Mouse (Mus musculus): ENCODE results near the gene Pdlim4.

The Pdlim4 gene

DNA sequence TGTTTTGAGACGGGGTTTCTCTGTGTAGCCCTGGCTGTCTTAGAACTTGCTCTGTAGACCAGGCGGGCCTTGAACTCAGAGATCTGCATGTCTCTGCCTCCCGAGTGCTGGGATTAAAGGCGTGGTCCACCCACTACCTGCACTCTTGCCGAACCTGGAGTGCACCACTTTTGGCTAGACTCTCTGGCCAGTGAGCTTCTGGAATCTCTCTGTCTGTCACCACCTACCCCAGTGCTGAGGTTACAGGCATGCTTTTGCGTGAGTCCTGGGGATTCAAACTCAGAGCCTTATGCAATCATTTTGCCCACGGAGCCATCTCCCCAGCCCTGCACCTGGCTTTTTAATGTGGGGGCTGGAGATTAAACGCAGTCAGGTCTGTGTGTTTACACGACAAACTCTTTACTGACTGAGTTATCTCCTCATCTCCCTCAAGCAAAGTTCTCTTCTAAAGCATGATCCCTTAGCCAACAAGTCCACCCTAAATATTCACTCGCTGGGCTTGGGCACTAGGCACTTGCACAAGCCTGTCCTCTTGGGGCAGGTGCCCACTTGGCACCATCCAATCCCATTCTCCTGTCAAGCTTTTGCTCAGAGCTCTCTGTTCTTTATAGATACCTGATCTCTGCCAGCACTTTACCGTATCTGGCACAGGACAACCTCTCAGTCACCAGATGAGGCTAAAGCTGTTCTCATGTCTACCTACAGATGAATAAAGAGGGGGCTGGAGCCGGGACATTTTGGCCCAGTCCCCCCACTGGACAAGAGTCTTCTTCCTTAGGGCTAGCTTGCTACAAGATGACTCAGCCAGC, 3.5 kb downstream of the Pdlim4 start:
- in situ Hi-C loops (cut with MboI; ENCODE audit: unreplicated experiment in 2 of 2): no loop called here

DNA sequence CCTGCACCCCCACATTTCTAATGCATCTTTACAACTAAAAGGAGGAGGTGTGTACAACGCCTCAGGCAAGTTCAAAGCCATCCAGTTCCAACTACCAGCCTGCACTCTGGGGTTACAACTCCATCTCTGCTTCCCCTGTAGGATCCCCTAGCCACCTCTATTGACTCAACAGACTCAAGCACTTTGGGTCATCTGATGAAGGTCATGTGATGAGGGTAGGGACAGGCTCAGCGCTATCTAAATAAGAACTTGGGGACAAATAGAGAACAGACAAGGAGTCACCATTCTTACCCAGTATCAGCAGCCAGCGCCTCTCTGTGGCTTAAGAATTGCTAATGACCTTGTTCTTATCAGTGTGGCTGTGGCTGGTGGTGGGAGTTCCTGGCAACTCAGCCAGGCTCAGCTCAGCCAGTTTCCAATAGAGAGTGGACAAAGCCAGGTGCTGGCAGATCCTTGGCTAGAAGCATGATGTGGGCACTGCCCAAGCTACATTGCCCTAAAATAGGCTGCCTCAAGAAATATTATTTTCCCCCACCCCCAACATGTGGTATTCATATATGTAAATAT, 4.3 kb downstream of the Pdlim4 start:
- in situ Hi-C loops (cut with MboI; ENCODE audit: unreplicated experiment in 2 of 2): no loop called here

DNA sequence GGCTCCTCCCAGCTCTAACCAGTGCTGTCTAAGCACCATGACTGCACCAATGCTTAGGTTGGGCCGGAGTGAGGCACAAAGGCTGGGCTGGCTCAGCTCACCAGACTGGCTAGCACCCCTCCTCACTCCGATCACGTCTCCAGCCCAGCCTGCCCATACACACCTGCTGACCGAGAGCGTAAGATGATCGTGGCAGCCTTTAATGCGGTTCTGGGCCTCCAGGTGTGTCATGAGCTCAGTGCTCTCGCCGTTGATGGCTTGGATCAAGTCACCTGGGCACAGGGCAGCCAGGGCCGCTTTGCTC, 5.4 kb downstream of the Pdlim4 start:
- in situ Hi-C loops (cut with MboI; ENCODE audit: unreplicated experiment in 2 of 2): no loop called here

DNA sequence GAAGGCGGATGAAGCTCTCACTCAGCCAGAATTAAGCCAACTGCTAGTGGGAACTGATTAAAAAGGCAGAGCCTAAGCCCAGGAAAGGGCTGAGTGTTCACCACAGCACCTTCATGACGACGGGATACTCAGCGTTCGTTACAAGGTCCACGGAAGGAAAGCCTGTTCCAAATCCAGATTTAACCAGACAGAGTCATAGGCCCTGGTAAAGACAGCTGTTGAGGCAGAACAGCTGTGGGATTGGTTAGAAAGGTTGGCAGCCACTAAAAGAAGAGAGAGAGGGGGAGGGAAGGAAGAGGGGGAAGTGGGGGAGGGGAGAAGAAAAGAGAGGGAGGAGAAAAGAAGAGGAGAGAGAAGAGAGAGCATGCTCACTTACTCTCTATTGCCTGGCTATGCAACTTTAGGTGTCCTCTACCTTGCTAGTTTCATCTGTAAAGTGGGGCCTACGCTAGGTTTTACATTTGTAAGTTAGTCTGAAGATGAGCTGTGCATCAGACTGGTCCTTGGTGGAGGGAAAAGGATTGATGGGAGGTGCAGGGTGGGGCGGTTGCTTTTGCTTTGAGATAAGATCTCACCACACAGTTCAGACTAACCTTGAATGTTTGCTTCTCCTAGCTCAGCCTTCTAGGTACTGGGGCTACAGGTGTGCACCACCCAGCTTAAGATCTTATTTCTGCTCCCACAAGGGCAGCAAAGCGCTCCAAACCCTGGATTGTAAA, 5.9 kb downstream of the Pdlim4 start:
- in situ Hi-C loops (cut with MboI; ENCODE audit: unreplicated experiment in 2 of 2): no loop called here

DNA sequence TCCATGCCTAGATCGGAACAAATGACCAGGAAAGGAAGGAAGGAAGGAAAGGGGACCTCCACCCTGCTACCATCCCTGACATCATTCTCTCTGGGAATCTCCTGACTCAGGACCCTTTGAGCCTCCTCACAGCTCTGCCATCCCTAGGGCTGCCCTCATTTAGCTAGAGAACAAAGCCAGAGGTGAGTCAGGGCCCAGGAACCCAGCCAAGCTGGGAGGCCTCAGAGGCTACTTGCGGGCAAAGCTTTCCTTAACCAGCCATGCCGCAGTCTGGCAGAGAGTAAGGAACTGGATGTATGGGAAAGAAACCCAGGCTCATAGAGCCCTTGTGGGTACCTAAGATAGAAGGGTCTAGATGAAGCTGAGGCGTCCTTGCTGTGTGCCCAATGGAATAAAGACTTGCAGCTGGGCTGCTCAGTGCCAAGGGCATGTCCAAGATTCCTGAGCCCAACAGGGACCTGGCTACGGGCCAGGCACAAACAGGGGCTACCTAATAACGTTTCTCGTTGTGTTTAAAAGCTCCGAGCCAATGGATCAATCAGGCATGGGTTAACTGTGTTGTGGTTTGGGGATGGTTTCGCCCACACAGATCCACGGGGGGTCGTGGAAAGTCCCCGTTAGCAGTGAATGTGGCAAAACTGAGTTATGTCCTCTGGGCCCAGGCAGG, 6.6 kb downstream of the Pdlim4 start:
- in situ Hi-C loops (cut with MboI; ENCODE audit: unreplicated experiment in 2 of 2): no loop called here

DNA sequence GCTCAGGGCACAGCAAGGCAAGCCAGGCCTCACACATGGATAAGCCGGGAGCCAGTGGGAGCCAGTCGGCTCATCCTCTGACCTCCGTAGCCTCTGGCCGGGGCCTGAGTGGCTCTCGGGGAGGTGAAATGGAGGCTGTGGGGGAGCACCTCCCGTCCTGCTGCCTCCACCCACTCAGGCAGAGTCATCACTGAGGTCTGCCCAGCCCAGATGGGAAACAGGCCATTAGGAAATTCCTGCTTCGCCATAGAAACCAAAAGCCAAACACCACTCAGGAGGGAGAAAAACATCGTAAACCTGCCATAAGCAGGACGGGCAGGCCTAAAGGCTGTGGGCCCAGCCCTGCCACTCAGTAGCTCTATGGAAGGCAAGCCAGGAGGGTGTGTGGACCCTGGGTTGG, 8.5 kb downstream of the Pdlim4 start:
- in situ Hi-C loops (cut with MboI; ENCODE audit: unreplicated experiment in 2 of 2): no loop called here

DNA sequence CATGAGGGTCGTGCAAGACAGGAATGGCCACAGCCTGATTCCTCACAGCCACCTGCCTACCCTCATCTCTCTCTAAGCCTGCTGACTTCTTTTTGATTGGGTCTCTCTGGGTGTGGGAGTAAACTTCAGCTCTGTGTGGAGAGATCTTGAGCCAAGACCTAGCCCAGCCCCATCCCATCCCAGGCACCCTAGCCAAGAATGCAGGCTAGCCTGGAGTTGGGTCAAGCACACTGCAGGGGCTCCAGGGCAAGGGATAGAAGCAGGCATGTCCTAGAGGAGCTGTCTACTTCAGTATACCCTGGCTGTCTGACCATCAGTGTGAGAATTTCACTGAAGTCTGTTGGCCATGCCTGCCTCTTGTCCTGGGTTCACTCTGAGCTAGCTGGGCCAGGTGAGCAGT, 9.3 kb downstream of the Pdlim4 start:
- in situ Hi-C loops (cut with MboI; ENCODE audit: unreplicated experiment in 2 of 2): no loop called here

DNA sequence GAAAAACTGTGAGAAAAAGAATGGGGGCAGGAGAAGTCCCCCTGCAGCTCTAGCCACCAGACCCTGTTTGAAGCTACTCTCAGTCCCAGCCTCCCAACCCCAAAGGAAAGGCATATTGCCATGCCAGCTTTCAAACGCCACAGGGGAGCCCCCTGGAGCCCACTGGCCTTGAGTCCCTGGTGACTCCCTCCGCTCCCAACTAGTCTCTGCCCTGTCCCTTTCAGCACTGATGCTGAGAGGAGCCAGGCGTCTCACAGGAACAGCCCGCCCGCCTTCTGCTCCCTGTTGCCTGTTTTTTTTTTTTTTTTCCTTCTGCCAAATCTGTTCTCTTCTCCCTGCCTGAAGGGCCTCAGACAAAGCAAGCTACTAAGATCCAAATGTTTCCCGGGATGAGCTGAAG, 10.2 kb downstream of the Pdlim4 start:
- in situ Hi-C loops (cut with MboI; ENCODE audit: unreplicated experiment in 2 of 2): no loop called here

DNA sequence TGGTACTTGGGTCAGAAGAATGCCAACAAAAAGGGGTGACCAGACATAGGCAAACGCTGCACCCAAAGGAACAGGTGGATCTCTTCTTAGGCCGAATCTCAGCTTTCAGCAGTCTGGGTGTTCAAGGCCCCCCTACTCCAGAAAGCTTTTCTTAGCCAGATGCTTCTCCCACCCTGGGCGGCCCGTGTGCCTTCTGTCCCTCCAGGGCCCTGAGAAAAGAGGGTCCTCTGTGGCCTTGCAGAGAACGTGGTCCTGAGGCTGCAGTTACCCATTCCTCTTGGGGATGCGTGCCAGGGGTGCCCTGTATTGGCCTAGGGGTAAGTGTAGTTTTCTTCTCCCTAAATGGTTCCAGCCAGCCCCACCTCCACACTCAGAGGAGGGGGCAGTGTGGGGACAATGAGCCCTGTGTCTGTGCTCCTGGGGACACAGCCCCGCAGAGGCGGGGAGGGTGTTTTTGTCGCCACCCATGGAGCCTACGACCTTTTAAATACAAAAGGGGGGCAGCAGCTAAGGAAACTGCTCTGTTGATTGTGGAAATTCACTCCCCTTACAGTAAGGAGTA, 10.7 kb downstream of the Pdlim4 start:
- in situ Hi-C loops (cut with MboI; ENCODE audit: unreplicated experiment in 2 of 2): no loop called here

DNA sequence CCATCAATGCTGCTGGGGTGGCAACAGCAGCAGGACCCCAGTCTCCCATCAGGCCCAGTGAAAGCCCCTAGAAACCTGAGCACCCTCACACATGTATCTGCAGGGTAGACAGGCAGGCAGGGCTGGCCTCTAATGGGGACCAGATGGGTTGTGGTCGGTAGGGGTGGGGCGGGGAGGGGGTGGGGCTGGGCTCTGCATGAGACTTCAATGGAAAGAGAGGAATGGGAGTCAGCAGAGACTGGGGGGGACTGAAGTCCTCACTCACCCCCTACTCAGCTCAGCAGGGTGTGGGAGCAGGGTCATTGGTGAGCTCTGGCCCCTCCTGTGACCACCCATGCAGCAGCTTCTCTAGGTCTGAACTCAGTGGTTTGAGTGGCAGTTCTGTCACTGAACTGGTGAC, 11.4 kb downstream of the Pdlim4 start:
- in situ Hi-C loops (cut with MboI; ENCODE audit: unreplicated experiment in 2 of 2): no loop called here

DNA sequence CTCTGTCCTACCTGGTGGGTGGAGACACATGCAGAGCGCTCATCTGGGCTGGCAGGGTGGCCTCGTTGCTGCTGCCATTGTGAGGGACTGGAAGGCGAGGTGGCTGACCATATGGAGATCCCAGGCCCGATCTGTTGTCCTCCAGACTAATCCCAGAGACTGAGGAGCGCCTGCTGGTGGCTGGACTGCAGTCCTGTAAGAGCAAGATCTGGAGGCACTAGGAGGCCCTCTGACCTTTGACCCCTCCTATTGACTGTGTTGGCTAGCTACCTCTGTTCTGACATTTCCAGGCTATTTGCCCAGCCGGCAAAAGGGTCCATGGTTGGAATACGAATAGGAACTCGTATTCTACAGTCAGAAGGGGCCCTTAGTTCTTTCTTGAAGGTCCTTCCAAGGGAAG, 12.7 kb downstream of the Pdlim4 start:
- in situ Hi-C loops (cut with MboI; ENCODE audit: unreplicated experiment in 2 of 2): no loop called here

DNA sequence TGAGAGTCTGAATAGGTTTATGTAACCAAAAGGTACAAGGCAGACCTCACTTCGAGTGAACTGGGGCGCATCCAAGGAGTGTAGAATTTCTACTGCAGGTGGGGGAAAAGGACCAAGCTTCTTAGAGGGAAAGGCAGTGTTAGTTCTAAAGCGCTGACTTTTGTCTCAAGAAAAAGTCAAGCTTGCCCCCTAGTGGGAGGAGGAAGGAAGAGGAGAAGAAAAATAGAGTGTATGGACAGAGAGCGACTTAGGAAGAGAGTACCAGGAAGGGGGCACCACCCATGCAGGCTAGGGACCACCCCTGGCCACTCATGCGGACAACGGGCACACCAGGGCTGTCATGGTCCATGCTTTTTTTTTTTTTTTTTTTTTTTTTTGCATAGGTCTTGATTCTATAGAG, 14.6 kb downstream of the Pdlim4 start:
- in situ Hi-C loops (cut with MboI; ENCODE audit: unreplicated experiment in 2 of 2): no loop called here

DNA sequence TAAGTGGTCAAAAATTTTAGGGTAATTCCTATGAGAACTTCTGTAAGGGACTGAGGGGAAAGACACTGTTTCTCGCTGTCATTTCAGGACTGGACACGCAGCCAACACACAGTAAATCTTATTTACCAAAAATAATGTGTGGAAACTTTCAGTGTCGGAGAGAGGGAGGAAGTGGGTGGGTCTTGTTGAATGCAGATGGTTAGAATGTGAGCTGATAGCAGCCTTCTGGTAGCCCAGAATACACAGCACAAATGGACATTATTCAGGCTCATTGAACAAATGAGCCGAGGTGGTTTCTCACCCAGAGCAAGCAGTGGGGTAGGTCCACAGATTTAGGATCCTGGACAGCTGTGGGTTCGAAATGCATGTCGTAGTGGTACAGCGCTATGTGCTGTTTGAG, 15.7 kb downstream of the Pdlim4 start:
- in situ Hi-C loops (cut with MboI; ENCODE audit: unreplicated experiment in 2 of 2): no loop called here

DNA sequence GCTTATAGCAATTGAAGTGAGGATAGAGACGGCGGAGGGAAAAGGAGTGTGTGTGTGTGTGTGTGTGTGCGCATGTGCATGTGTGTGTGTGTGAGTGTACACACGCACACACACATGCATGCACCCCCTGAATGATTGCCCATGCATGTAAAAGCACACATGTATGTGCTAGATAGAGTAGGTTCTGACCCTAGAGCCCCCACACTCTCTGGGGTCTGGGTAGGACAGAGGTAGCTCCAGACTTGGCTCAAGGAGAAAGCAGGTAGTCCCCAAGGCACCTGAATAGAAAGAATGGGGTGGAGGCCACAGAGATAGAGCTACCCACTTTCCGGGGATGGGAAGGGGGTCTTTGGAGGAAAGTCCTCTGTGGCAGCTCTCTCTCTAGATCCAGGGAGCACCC, 16.7 kb downstream of the Pdlim4 start:
- in situ Hi-C loops (cut with MboI; ENCODE audit: unreplicated experiment in 2 of 2): no loop called here

DNA sequence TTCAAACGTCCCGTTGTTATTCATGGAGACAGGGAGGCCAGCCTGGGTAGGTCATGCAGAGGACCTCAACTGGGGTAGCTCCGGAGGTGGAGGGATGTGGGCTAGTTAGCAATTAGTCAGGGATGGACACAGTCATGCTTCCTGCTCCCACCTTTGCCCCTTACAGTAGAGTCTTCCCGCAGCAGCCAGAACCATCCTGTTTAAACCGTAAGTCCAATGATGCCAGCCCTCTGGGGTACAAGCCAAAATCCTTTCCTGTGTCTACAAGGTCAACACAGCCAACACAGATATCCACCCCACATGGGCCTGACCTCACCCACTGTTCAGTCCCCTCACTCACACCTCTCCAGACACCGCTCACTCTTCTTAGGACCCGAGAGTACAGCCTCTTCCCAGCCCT, 17.7 kb downstream of the Pdlim4 start:
- in situ Hi-C loops (cut with MboI; ENCODE audit: unreplicated experiment in 2 of 2): no loop called here

DNA sequence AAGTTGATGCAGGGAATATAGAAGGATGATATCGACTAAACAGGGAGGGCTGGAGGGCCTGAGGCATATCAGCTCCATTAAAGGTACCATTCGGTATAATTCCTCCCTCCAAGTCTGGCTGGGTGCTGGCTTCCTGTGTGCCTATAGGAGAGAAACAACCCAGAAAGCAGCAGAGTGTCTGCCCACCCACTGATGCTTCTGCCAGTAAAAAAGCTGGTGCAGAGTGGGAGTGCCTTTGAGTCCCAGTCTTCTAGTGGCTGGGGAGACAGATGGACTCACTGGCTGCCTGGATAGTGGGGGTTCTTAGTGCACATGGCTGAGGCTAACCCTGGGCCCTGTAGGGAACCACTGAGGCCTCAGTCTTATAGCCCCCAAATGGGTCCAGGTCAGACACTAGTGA, 18.6 kb downstream of the Pdlim4 start:
- in situ Hi-C loops (cut with MboI; ENCODE audit: unreplicated experiment in 2 of 2): no loop called here

DNA sequence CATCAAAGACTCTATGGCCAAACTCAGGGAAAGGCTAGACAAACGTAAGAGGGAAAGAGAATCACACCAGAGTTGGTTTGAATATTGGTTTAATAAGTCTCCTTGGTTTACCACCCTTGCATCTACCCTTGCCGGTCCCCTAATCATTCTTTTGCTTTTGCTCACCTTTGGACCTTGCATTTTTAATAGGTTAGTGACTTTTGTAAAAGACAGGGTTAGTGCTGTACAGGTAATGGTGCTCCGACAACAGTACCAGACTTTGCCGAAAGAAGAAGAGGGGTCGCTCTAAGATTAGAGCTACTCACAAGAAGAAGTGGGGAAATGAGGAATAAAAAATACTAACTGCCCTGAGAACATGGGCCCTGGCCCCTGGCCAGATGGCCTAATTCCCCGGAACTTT, 28.1 kb downstream of the Pdlim4 start:
- in situ Hi-C loops (cut with MboI; ENCODE audit: unreplicated experiment in 2 of 2): no loop called here

DNA sequence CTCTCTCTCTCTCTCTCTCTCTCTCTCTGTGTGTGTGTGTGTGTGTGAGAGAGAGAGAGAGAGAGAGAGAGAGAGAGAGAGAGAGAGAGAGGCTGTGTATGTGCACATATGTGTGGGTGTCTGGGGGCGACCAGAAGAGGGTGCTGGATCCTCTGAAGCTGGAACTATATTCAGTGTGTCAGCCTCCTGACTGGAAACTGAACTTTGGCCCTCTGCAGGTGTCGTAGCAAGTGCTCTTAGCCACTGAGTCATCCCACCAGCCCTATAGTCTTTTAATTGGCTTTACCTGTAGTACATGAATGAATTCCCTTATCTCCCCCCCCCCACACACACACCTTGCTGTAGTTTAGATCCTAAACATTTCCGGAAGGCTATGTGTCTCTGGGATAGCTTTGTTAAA, 35.9 kb downstream of the Pdlim4 start:
- in situ Hi-C loops (cut with MboI; ENCODE audit: unreplicated experiment in 2 of 2): loop anchor here in 1 of 2 experiments (5.0 kb wide), 1 partner anchor 471 kb away; no protein-coding TSS in a partner anchor

DNA sequence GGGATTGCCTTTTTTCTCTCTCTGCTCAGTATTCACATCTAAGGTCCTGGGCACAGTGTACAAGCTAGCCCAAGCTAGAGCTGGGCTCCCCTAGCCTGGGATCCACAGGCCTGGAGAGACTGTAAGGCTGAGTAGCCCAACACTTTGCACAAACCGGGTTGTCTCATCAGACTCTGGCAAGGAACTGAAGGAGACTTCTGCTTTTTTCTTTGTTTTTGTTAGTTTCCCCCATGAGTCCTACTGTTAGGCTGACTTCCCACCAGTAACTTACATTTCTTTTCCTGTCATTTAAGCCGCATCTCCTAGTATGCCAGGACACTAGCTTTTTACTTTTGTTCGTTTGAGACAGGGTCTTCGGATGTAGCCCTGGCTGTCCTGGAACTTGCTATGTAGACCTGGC, 39.8 kb downstream of the Pdlim4 start:
- in situ Hi-C loops (cut with MboI; ENCODE audit: unreplicated experiment in 2 of 2): no loop called here

DNA sequence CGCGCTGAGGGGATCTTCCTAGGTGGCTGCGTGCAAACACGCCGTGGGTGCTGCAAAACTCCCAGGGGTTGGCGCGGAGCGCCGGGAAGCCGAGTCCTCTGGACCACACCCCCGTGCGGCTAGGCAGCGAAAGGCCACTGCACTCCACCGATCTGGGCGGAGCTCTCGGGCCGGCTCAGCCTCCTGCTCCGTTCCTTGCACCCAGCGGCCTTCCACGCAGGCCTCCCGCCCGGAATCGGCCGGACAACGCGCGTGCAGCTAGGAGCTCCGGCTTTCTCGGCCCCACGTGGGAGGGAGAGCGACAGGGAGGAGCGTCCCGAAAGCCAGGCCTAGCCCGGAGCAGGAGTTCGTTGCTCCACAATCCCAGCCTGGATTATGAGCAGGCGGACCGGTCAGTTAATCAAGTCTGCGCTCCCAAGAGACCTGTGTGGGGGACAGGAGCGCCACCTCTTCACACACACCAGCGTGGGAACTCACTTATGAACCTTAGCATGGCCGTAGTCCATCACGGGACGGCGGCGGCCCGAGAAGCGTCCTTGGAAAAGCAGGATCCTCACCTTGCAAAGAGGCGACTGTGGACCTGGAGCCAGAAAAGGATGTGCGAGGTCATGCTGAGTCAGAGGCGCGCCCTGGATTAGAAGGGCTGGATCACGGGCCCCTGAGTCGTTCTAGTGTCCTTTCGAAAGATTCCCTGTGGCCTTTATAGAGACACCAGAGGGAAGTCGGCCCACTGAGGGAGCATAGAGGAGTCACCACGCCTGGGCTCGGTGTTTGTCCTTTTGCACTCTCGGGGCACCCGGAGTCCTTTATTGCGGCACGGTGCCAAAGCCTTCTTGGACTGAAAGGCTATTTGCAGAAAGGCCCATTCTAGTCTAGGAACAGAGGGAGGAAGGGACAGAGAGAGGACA, 40.5 kb downstream of the Pdlim4 start, which contains the start of gene Slc22a4:
TSS of gene Slc22a4 (minus strand) at position 47 of the 908 bp plus-strand sequence.
- in situ Hi-C loops (cut with MboI; ENCODE audit: unreplicated experiment in 2 of 2): no loop called here

Measured in v-Abl transformed pro-B cells (cell line).